Mouse (Mus musculus): ENCODE data around the gene Olfr630. TPM values are rescaled to one million over a fixed set of nuclear protein-coding genes. Genes with fewer than 3 reads are reported as not detected.
"Not testable (repeated sequence)": the region's sequence is repeated elsewhere in the genome, so short reads cannot be mapped to it uniquely, and the experiment has no call there.

Gene Olfr630
- polyA plus RNA-seq (2016; fragmentation: Nextera tagmentation; extraction: Ambion mirVana), result not detected in 2 replicates

GRCm38 (mm10) chr7:103757233-103757632, at the start of gene Olfr630:
Gene Olfr630 (minus strand): TSS chr7:103757333.
- DNase-seq (ENCODE audit: low spot score), result no peak
- WGBS, result 49% methylated on average over 2 of the region's 2 CpGs
- Histone ChIP-seq H3K4me3 (no peak within 1 kb of the TSS), H3K9me3 (no peaks in the 10 kb centered on the region), H3K27ac (replicated peaks) (no peak within 1 kb of the TSS), H3K27me3 (replicated peaks; ENCODE audit: low read depth, poor library complexity, severe bottlenecking) (no peaks in the 10 kb centered on the region), H3K4me1 (no peaks in the 10 kb centered on the region), H3K36me3 (replicated peaks) (no peaks in the 10 kb centered on the region)

- Histone ChIP-seq H3K27ac (replicated peaks) (no peak overlapping the region), H3K4me3 (no peak overlapping the region), H3K27me3 (replicated peaks; ENCODE audit: low read depth, poor library complexity, severe bottlenecking) (no peaks in the 10 kb centered on the region), H3K4me1 (no peaks in the 10 kb centered on the region), H3K36me3 (replicated peaks) (no peaks in the 10 kb centered on the region), H3K9me3 (no peaks in the 10 kb centered on the region)
- 68% methylated on average over 1 of the region's 1 CpGs for WGBS
- peak; percentile 18 for DNase-seq (ENCODE audit: low spot score)
Measured at GRCm38 (mm10) chr7:103806856-103807255, 49.7 kb upstream of the Olfr630 start.

GRCm38 (mm10) chr7:103792669-103793388, 35.7 kb upstream of the Olfr630 start:
- no peak overlapping the region for H3K4me3 ChIP-seq
- 27% methylated on average over 4 of the region's 4 CpGs for WGBS
- no peak for DNase-seq (ENCODE audit: low spot score)
- no peaks in the 10 kb centered on the region for H3K27me3 ChIP-seq (replicated peaks; ENCODE audit: low read depth, poor library complexity, severe bottlenecking)
- no peaks in the 10 kb centered on the region for H3K36me3 ChIP-seq (replicated peaks)
- H3K4me1 ChIP-seq, result no peaks in the 10 kb centered on the region
- no peaks in the 10 kb centered on the region for H3K9me3 ChIP-seq
- no peak overlapping the region for H3K27ac ChIP-seq (replicated peaks)

- H3K9me3 ChIP-seq, result no peaks in the 10 kb centered on the region
- DNase-seq (ENCODE audit: low spot score), result no peak
Measured at GRCm38 (mm10) chr7:103791721-103792120, 34.6 kb upstream of the Olfr630 start, which contains the start of gene Olfr67. Gene Olfr67 (minus strand): TSS chr7:103791821.

GRCm38 (mm10) chr7:103779598-103779997, 22.5 kb upstream of the Olfr630 start, which contains the start of gene Olfr68:
Gene Olfr68 (minus strand): TSS chr7:103779698.
- Histone ChIP-seq H3K4me1 (no peaks in the 10 kb centered on the region), H3K9me3 (no peaks in the 10 kb centered on the region), H3K27ac (replicated peaks) (no peak within 1 kb of the TSS), H3K36me3 (replicated peaks) (no peaks in the 10 kb centered on the region), H3K27me3 (replicated peaks; ENCODE audit: low read depth, poor library complexity, severe bottlenecking) (no peaks in the 10 kb centered on the region), H3K4me3 (no peak within 1 kb of the TSS)
- WGBS, result 83% methylated on average over 3 of the region's 3 CpGs
- DNase-seq (ENCODE audit: low spot score), result no peak

More at GRCm38 (mm10) chr7:103791721-103792120, 34.6 kb upstream of the Olfr630 start, which contains the start of gene Olfr67:
- Histone ChIP-seq H3K4me1 (no peaks in the 10 kb centered on the region), H3K27me3 (replicated peaks; ENCODE audit: low read depth, poor library complexity, severe bottlenecking) (no peaks in the 10 kb centered on the region), H3K4me3 (no peak within 1 kb of the TSS), H3K27ac (replicated peaks) (no peak within 1 kb of the TSS), H3K36me3 (replicated peaks) (no peaks in the 10 kb centered on the region)
- 82% methylated on average over 3 of the region's 3 CpGs for WGBS

- not testable (repeated sequence) for H3K9me3 ChIP-seq; H3K27ac ChIP-seq (replicated peaks); H3K4me3 ChIP-seq; H3K4me1 ChIP-seq; H3K36me3 ChIP-seq (replicated peaks); H3K27me3 ChIP-seq (replicated peaks; ENCODE audit: low read depth, poor library complexity, severe bottlenecking); DNase-seq (ENCODE audit: low spot score)
- whole genome bisulfite sequencing, result 80% methylated on average over 4 of the region's 4 CpGs
Measured at GRCm38 (mm10) chr7:103777652-103778051, 20.5 kb upstream of the Olfr630 start.

- no peak for DNase-seq (ENCODE audit: low spot score)
- Histone ChIP-seq H3K9me3 (no peaks in the 10 kb centered on the region), H3K27ac (replicated peaks) (no peak within 1 kb of the TSS), H3K4me1 (no peaks in the 10 kb centered on the region), H3K36me3 (replicated peaks) (no peaks in the 10 kb centered on the region), H3K27me3 (replicated peaks; ENCODE audit: low read depth, poor library complexity, severe bottlenecking) (no peaks in the 10 kb centered on the region), H3K4me3 (no peak within 1 kb of the TSS)
- 77% methylated on average over 2 of the region's 2 CpGs for WGBS
Measured at GRCm38 (mm10) chr7:103771494-103771893, 14.4 kb upstream of the Olfr630 start, which contains the start of gene Olfr69. Gene Olfr69 (minus strand): TSS chr7:103771594.

GRCm38 (mm10) chr7:103767687-103768086, 10.6 kb upstream of the Olfr630 start:
- not testable (repeated sequence) for H3K27me3 ChIP-seq (replicated peaks; ENCODE audit: low read depth, poor library complexity, severe bottlenecking); H3K27ac ChIP-seq (replicated peaks); H3K4me3 ChIP-seq; H3K4me1 ChIP-seq; DNase-seq (ENCODE audit: low spot score); H3K9me3 ChIP-seq; H3K36me3 ChIP-seq (replicated peaks)
- 91% methylated on average over 6 of the region's 6 CpGs for WGBS

- DNase-seq (ENCODE audit: low spot score); H3K4me3 ChIP-seq: not testable (repeated sequence)
- WGBS, result 93% methylated on average over 6 of the region's 6 CpGs
Measured at GRCm38 (mm10) chr7:103762212-103762611, 5.1 kb upstream of the Olfr630 start.

GRCm38 (mm10) chr7:103744843-103745242, 12.3 kb downstream of the Olfr630 start, which contains the start of gene Olfr629:
Gene Olfr629 (minus strand): TSS chr7:103744943.
- no peaks in the 10 kb centered on the region for H3K27me3 ChIP-seq (replicated peaks; ENCODE audit: low read depth, poor library complexity, severe bottlenecking)
- 87% methylated on average over 2 of the region's 2 CpGs for WGBS
- DNase-seq (ENCODE audit: low spot score), result no peak
- H3K4me3 ChIP-seq, result no peak within 1 kb of the TSS
- no peaks in the 10 kb centered on the region for H3K4me1 ChIP-seq
- H3K9me3 ChIP-seq, result no peaks in the 10 kb centered on the region
- no peaks in the 10 kb centered on the region for H3K36me3 ChIP-seq (replicated peaks)
- H3K27ac ChIP-seq (replicated peaks), result no peak within 1 kb of the TSS

More at GRCm38 (mm10) chr7:103762212-103762611, 5.1 kb upstream of the Olfr630 start:
- H3K9me3 ChIP-seq; H3K27me3 ChIP-seq (replicated peaks; ENCODE audit: low read depth, poor library complexity, severe bottlenecking); H3K4me1 ChIP-seq; H3K27ac ChIP-seq (replicated peaks); H3K36me3 ChIP-seq (replicated peaks): not testable (repeated sequence)

- no peaks in the 10 kb centered on the region for H3K27me3 ChIP-seq (replicated peaks; ENCODE audit: low read depth, poor library complexity, severe bottlenecking)
- H3K4me1 ChIP-seq, result no peaks in the 10 kb centered on the region
- H3K36me3 ChIP-seq (replicated peaks), result no peaks in the 10 kb centered on the region
- H3K4me3 ChIP-seq, result no peak within 1 kb of the TSS
- H3K9me3 ChIP-seq, result no peaks in the 10 kb centered on the region
- WGBS, result 83% methylated on average over 1 of the region's 1 CpGs
- no peak for DNase-seq (ENCODE audit: low spot score)
- H3K27ac ChIP-seq (replicated peaks), result no peak within 1 kb of the TSS
Measured at GRCm38 (mm10) chr7:103730074-103730473, 27.1 kb downstream of the Olfr630 start, which contains the start of gene Olfr628. Gene Olfr628 (plus strand): TSS chr7:103730374.

- not testable (repeated sequence) for H3K4me3 ChIP-seq; DNase-seq (ENCODE audit: low spot score); H3K27ac ChIP-seq (replicated peaks); H3K36me3 ChIP-seq (replicated peaks); H3K9me3 ChIP-seq; H3K27me3 ChIP-seq (replicated peaks; ENCODE audit: low read depth, poor library complexity, severe bottlenecking); H3K4me1 ChIP-seq
- WGBS, result 91% methylated on average over 1 of the region's 1 CpGs
Measured at GRCm38 (mm10) chr7:103716398-103716797, 40.7 kb downstream of the Olfr630 start.

- H3K4me3 ChIP-seq, result no peak within 1 kb of the TSS
- no peaks in the 10 kb centered on the region for H3K36me3 ChIP-seq (replicated peaks)
- no peaks in the 10 kb centered on the region for H3K27me3 ChIP-seq (replicated peaks; ENCODE audit: low read depth, poor library complexity, severe bottlenecking)
- H3K4me1 ChIP-seq, result no peaks in the 10 kb centered on the region
- no peak for DNase-seq (ENCODE audit: low spot score)
- no peak within 1 kb of the TSS for H3K27ac ChIP-seq (replicated peaks)
- peaks cover 2% of the 10 kb centered on the region; the same call in 1 of the 2 replicates for H3K9me3 ChIP-seq
Measured at GRCm38 (mm10) chr7:103714371-103714770, 42.8 kb downstream of the Olfr630 start, which contains the start of gene Olfr243. Gene Olfr243 (plus strand): TSS chr7:103714671.

Measured in embryonic facial prominence, embryonic 10.5 days (tissue).